Mouse (Mus musculus) stomach, embryonic 14.5 days (tissue): ENCODE measurements around the gene Tspan11. TPM values are rescaled to one million over a fixed set of nuclear protein-coding genes. Genes with fewer than 3 reads are reported as not detected.
A peak's percentile ranks its signal among the peaks of the same experiment; 100 is the strongest.

ENCODE experiments used
- ATAC-seq: fragments of 200-750 bp; cut with Nextera tagmentation; 2 replicates; pipeline ENCODE4 v1.8.0; 2017; ENCODE audit warnings: low read depth, moderate TSS enrichment; ENCODE audit not compliant: insufficient number of reproducible peaks, insufficient read depth, low FRiP score
- H3K27ac ChIP-seq: fragments of 300-500 bp; sonication (generic); 2 replicates; pipeline ENCODE4 v1.5.1; 2014; ENCODE audit warnings: mild to moderate bottlenecking, low read length, moderate library complexity, mixed read lengths
- H3K27me3 ChIP-seq: fragments of 300-500 bp; sonication (generic); 2 replicates; pipeline ENCODE4 v1.6.1; 2014; ENCODE audit warnings: low read length, control low read depth, mixed read lengths; ENCODE audit not compliant: control insufficient read depth, insufficient read depth
- H3K36me3 ChIP-seq: fragments of 300-500 bp; sonication (generic); 2 replicates; pipeline ENCODE4 v1.6.1; 2014; ENCODE audit warnings: mild to moderate bottlenecking, control low read depth, low read length, moderate library complexity, mixed read lengths; ENCODE audit not compliant: control insufficient read depth, insufficient read depth
- H3K4me1 ChIP-seq: fragments of 300-500 bp; sonication (generic); 2 replicates; pipeline ENCODE4 v1.6.1; 2014; ENCODE audit warnings: low read length, control low read depth, mixed read lengths; ENCODE audit not compliant: control insufficient read depth, insufficient read depth
- H3K4me2 ChIP-seq: fragments of 300-500 bp; sonication (generic); replicated peaks from 2 replicates; pipeline ENCODE4 v1.6.1; 2014; ENCODE audit warnings: low read depth, low read length, control low read depth
- H3K4me3 ChIP-seq: fragments of 300-500 bp; sonication (generic); 2 replicates; pipeline ENCODE4 v1.5.1; 2014; ENCODE audit warnings: low read depth, low read length, control low read depth
- H3K9ac ChIP-seq: fragments of 300-500 bp; sonication (generic); replicated peaks from 2 replicates; pipeline ENCODE4 v1.6.1; 2014; ENCODE audit warnings: low read depth, mild to moderate bottlenecking, control low read depth, low read length, moderate library complexity, mixed read lengths
- H3K9me3 ChIP-seq: fragments of 300-500 bp; sonication (generic); 2 replicates; pipeline ENCODE4 v1.6.1; 2016; ENCODE audit warnings: low read depth, low read length, control low read depth; ENCODE audit not compliant: control insufficient read depth
- WGBS: fragments of 180-500 bp; shearing (Covaris S2); extraction: QIAGEN DNeasy Blood & Tissue Kit; methylation state at CpG from one replicate; pipeline ENCODE4 v1.1.7; 2014; 5-methylcytosine and 5-hydroxymethylcytosine counted together
- polyA plus RNA-seq: library from polyadenylated mRNA; unstranded; fragments of >200 nt; fragmentation: Nextera tagmentation; extraction: Ambion mirVana; gene quantifications from 2 replicates; pipeline ENCODE4 v1.2.1, GENCODE M21; 2014

Tspan11 gene
- polyA plus RNA-seq, 1 experiment from 2014 or later, result 3.1 TPM

DNA sequence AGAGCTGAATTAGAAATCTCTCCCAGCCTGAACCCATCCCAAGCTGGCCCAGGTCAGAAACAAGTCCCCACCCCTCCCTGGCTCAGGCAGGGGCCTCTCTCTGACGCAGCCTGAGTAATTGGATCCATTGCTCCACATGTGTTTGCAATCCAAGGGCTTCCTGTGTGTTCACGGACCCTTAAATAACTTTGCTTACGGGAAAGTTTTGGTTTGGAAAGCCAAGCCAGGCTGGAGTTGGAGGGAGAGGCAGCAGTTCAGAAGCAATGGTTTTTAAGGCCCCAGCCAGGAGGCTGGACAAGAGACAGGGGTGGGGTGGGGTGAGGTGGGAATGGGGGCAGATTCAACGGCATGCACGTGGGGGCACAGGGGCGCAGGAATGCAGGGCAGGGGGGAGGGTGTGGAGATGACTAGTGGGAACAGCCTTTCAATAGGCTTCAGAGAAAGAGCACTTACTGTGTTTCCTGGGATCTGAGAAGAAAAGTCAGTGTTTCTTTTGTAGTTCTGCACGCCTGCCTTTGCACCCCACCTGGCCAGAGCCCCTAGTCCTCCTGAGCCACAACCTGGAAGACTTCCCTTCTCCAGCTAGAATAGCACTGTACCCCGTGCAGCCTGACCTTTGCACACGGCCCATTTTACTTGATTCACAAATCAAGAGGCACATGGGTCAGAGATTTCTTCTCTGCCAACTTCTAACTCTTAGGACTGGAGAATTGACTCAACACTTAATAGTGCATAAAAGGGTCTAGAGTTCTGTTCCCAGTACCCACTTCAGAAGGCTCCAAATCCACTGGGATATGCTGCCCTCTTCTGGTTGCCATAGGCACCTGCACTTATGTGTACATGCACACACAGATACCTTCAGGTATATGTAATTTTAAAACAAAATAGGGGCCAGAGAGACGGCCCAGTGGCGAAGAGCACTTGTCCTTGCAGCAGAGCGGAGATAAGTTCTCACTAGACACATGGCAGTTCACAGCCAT lies 16.8 kb upstream of the Tspan11 start:
- WGBS, result 53% methylated on average over 12 of the region's 12 CpGs
- no peak overlapping the region for H3K4me2 ChIP-seq
- no peaks in the 10 kb centered on the region for H3K9me3 ChIP-seq
- no peaks in the 10 kb centered on the region for H3K27me3 ChIP-seq
- no peak overlapping the region for H3K4me3 ChIP-seq
- no peaks in the 10 kb centered on the region for H3K36me3 ChIP-seq
- peak; percentile 78; the same call in 1 of the 2 replicates for ATAC-seq
- H3K9ac ChIP-seq, result no peak overlapping the region
- peak overlapping the region; percentile 63 for H3K27ac ChIP-seq
- H3K4me1 ChIP-seq, result no peaks in the 10 kb centered on the region

DNA sequence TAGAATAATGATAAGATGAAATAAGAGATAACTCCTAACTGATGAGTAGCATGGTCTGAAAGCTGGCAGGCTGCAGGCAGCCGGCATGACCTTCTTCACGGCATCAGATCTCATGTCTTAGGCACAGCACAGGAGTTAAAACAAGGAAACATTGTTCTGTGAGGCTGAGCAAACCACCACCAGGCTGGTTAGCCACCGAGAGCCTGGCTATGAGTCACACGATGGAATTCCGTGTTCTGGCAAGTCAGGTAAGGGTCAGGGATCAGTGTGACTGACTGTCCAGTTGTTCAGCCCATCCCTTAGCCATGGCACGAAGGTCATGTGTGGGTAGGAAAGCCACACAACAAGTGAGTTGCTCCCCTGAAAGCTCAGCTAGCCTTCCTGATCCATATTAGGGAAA lies 16.0 kb upstream of the Tspan11 start:
- Histone ChIP-seq H3K27me3 (no peaks in the 10 kb centered on the region), H3K27ac (no peak overlapping the region), H3K9ac (no peak overlapping the region), H3K4me2 (no peak overlapping the region), H3K9me3 (no peaks in the 10 kb centered on the region), H3K36me3 (no peaks in the 10 kb centered on the region), H3K4me1 (no peaks in the 10 kb centered on the region), H3K4me3 (no peak overlapping the region)
- no peak for ATAC-seq
- 82% methylated on average over 6 of the region's 6 CpGs for WGBS

DNA sequence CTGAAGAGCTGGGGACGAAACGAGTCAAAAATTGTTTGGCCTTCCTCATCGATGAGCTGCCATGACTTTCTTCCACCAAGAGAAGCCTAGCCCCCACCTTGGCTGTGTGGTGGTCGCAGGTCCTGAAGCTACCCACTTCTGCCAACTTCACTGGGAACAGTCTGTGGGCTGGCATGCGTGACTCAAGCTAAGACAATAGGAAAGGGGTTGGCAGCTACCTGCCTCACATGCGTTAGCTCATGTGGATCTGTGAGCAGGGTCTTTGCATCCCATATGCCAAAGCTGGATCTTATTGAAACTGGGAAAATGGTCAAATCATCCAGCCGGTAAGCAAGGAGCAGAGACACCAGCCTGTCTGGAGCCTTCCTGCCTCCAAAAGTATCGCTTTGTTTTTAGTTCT lies 14.8 kb upstream of the Tspan11 start:
- Histone ChIP-seq H3K27me3 (no peaks in the 10 kb centered on the region), H3K4me3 (no peak overlapping the region), H3K27ac (no peak overlapping the region), H3K9me3 (no peaks in the 10 kb centered on the region), H3K36me3 (no peaks in the 10 kb centered on the region), H3K9ac (no peak overlapping the region), H3K4me1 (no peaks in the 10 kb centered on the region), H3K4me2 (no peak overlapping the region)
- 93% methylated on average over 8 of the region's 8 CpGs for WGBS
- no peak for ATAC-seq

DNA sequence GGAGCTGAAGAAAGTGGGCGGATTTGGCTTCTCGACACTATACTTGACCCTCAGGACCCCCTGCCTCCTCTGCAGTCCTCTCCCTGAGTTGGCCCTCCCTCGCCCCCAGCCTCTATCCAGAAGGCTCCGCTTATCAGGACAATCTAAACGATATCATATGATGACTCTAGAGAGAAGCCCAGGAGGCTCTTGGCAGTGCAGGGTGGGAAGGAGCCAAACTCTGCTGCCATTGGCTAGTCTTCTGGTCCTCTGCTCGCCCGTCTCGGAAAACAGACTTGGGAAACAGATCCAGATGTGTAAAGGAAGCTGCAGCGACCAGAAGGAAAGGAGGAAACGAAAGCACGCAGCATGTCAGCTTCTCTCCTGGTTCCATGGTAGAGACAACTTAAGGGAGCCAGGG lies 11.5 kb upstream of the Tspan11 start:
- Histone ChIP-seq H3K9ac (no peak overlapping the region), H3K9me3 (no peaks in the 10 kb centered on the region), H3K4me1 (no peaks in the 10 kb centered on the region), H3K27me3 (no peaks in the 10 kb centered on the region), H3K4me2 (no peak overlapping the region), H3K4me3 (no peak overlapping the region), H3K36me3 (no peaks in the 10 kb centered on the region), H3K27ac (no peak overlapping the region)
- no peak for ATAC-seq
- 63% methylated on average over 11 of the region's 11 CpGs for WGBS

DNA sequence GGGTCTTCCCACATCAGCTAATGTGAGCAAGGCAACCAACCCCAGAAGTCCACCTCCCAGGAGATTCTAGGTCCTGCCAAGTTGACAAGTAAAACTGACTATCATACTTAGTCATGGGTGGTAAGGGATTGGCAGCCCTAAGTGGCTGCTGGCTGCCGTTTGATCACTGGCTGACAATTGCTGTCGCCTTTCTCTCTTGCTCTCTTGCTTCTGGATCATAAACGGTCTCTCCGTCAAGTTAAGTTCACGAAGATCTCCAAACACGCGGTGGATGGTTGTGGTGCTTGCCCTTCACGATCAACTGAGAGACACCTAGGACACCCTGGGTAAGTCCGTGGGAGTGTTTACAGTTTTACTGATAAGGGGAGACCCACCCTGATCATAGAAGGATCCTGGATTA lies 11.0 kb upstream of the Tspan11 start:
- Histone ChIP-seq H3K9ac (no peak overlapping the region), H3K4me3 (no peak overlapping the region), H3K9me3 (no peaks in the 10 kb centered on the region), H3K27me3 (no peaks in the 10 kb centered on the region), H3K4me1 (no peaks in the 10 kb centered on the region), H3K27ac (no peak overlapping the region), H3K4me2 (no peak overlapping the region), H3K36me3 (no peaks in the 10 kb centered on the region)
- WGBS, result 78% methylated on average over 9 of the region's 9 CpGs
- no peak for ATAC-seq

DNA sequence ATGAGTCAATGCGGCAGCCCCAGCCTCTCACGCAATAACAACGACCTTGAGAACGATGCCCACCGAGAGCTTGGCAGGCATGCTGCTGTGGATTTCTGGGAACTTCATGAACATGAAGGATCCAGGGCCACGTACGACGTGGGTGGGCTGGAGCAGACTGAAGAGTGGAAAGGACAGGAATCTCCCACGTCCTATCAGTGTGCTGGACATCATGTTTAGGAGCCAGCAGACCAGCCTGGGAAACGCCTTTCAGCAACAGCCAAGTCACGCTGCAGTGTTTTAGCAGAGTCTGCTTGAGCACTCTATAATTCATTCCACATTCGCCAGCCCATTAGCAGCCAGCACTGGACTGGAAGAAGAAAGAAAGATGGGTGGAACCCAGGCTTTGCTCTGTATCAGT lies 10.4 kb upstream of the Tspan11 start:
- H3K27ac ChIP-seq, result no peak overlapping the region
- H3K4me1 ChIP-seq, result no peaks in the 10 kb centered on the region
- H3K9me3 ChIP-seq, result no peaks in the 10 kb centered on the region
- no peak overlapping the region for H3K9ac ChIP-seq
- H3K4me3 ChIP-seq, result no peak overlapping the region
- no peak for ATAC-seq
- no peaks in the 10 kb centered on the region for H3K27me3 ChIP-seq
- WGBS, result 65% methylated on average over 12 of the region's 12 CpGs
- H3K36me3 ChIP-seq, result no peaks in the 10 kb centered on the region
- no peak overlapping the region for H3K4me2 ChIP-seq

DNA sequence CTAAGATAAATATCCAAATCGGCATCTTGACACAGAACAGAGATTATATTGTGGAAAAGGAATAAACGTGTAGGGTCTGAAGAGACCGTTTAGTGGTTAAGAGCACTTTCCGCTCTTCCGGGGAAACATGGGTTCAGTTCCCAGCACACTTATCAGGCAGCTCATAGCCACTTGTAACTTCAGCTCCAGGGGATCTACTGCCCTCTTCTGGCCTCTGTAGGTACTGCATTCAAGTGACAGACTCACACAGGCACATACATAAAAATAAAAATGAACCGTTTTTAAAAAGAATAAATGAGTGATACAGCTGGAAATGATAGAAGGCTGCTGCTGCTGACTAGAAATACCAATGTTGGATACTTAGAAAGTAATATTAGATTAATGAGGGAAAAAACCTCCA lies 7.9 kb upstream of the Tspan11 start:
- WGBS, result 88% methylated on average over 6 of the region's 6 CpGs
- Histone ChIP-seq H3K4me3 (no peak overlapping the region), H3K4me1 (no peaks in the 10 kb centered on the region), H3K36me3 (no peaks in the 10 kb centered on the region), H3K9ac (no peak overlapping the region), H3K9me3 (no peaks in the 10 kb centered on the region), H3K27ac (no peak overlapping the region), H3K27me3 (no peaks in the 10 kb centered on the region), H3K4me2 (no peak overlapping the region)
- no peak for ATAC-seq

DNA sequence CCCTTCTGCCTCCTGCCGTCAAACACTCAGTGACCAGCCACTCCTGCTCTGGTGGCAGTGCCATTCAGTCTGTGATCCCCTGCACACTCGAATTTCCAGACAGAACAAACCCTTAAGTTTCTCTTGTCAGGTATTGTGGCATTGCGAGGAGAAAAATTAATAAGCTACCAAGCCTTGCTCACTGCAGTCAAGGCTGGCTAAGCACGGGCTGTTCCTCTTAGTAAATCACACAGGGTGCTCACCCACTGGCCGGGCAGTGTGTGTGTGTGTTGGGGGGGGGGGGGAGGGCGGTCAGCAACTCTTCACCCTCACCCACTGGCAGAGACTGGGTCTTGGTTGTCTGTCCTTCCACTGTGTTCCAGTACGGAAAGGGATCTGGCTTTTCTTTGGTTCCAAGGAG lies 473 bp upstream of the Tspan11 start:
- Histone ChIP-seq H3K36me3 (no peaks in the 10 kb centered on the region), H3K4me3 (no peak overlapping the region), H3K27ac (no peak overlapping the region), H3K9me3 (no peaks in the 10 kb centered on the region), H3K4me2 (peak overlapping the region; percentile 89; the same call in 1 of the 2 replicates), H3K27me3 (no peaks in the 10 kb centered on the region), H3K4me1 (peaks cover 11% of the 10 kb centered on the region; the same call in 1 of the 2 replicates), H3K9ac (no peak overlapping the region)
- WGBS, result 14% methylated on average over 7 of the region's 7 CpGs
- no peak for ATAC-seq
